Mouse (Mus musculus) spleen, adult 2 months (tissue): Measurements from ENCODE around the gene Lipc.

Experiments used
- CTCF ChIP-seq: fragments of 200-500 bp; IDR thresholded peaks from 2 replicates; pipeline ENCODE4 v1.5.1; 2011; ENCODE audit warnings: mild to moderate bottlenecking, inconsistent platforms; ENCODE audit not compliant: insufficient read depth, insufficient read length, insufficient replicate concordance; ENCODE audit errors: extremely low read depth
- POLR2A ChIP-seq: fragments of 200-500 bp; IDR thresholded peaks from 2 replicates; pipeline ENCODE4 v1.6.1; 2011; ENCODE audit warnings: low read depth, low read length, inconsistent platforms

DNA sequence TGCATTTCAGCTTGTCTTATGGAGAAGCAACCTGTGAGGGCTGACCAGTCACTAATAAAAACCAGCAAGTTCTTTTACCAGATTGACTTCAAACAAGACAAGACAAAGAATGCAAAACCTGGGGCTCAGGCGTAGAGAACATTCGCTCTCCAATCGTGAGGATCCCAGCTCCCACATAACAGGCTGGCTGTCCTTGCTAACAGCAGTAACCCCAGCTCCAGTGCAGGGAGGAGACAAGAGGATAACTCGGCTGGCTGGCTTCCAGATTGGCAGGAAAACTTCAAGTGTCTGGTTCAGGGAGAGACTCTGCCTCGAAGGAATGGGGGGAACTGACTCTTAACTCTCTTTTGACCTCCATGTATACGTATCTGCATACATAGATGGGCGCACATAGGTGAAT, 61.3 kb downstream of the Lipc start:
- TF ChIP-seq POLR2A (no peak), CTCF (no peak)
